Mouse (Mus musculus): ENCODE measurements around the gene Scyl1. TPM values are rescaled to one million over a fixed set of nuclear protein-coding genes. Genes with fewer than 3 reads are reported as not detected.

Gene Scyl1
- polyA plus RNA-seq, 1 experiment from 2014 or later: 65.8 TPM

DNA sequence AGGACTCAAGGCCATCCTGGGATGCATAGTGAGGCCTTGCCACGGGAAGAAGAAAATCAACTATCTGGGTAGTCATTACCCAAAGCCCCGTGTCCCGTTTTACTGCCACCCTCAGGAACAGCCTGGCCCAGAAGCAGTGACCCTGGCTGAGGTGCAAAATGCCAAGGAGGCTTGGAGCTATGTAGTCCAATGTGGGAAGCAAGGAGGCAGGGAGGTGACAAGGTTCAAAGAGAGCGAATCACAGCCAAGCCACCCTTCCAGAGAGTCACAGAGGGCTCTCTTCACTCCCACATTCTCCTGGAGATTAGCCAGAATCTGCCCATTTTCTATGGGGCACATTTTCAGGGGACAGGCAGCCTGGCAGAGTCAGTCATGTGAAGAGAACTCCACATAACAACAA is 3.9 kb downstream of the Scyl1 start:
- Histone ChIP-seq H3K27ac (replicated peaks; ENCODE audit: low read depth, low read length) (no peak overlapping the region), H3K4me1 (ENCODE audit: control insufficient read depth, insufficient read depth, low read length) (peaks cover 10% of the 10 kb centered on the region), H3K27me3 (ENCODE audit: control insufficient read depth, insufficient read depth, low read length) (no peaks in the 10 kb centered on the region), H3K36me3 (ENCODE audit: control insufficient read depth, insufficient read depth, low read length) (peaks cover 23% of the 10 kb centered on the region), H3K9me3 (ENCODE audit: control insufficient read depth, low read length) (no peaks in the 10 kb centered on the region), H3K9ac (ENCODE audit: low read length) (no peak overlapping the region), H3K4me3 (ENCODE audit: low read depth, low read length) (no peak overlapping the region), H3K4me2 (ENCODE audit: low read depth, severe bottlenecking) (no peak overlapping the region)
- 90% methylated on average over 4 of the region's 4 CpGs for WGBS
- DNase-seq (ENCODE audit: low spot score): no peak
- no peak for ATAC-seq (ENCODE audit: insufficient number of reproducible peaks, low FRiP score, low TSS enrichment, low read depth)

GRCm38 (mm10) chr19:5763163-5763562 is 8.1 kb downstream of the Scyl1 start:
- Histone ChIP-seq H3K4me3 (ENCODE audit: low read depth, low read length) (no peak overlapping the region), H3K4me1 (ENCODE audit: control insufficient read depth, insufficient read depth, low read length) (no peaks in the 10 kb centered on the region), H3K27me3 (ENCODE audit: control insufficient read depth, insufficient read depth, low read length) (peaks cover 7% of the 10 kb centered on the region; the same call in 1 of the 2 replicates), H3K4me2 (ENCODE audit: low read depth, severe bottlenecking) (no peak overlapping the region), H3K36me3 (ENCODE audit: control insufficient read depth, insufficient read depth, low read length) (peaks cover 42% of the 10 kb centered on the region), H3K9me3 (ENCODE audit: control insufficient read depth, low read length) (no peaks in the 10 kb centered on the region), H3K27ac (replicated peaks; ENCODE audit: low read depth, low read length) (no peak overlapping the region), H3K9ac (ENCODE audit: low read length) (no peak overlapping the region)
- ATAC-seq (ENCODE audit: insufficient number of reproducible peaks, low FRiP score, low TSS enrichment, low read depth) (no peak), DNase-seq (ENCODE audit: low spot score) (no peak)
- 92% methylated on average over 6 of the region's 6 CpGs for WGBS

- no peak overlapping the region for H3K4me2 ChIP-seq (ENCODE audit: low read depth, severe bottlenecking)
- H3K9ac ChIP-seq (ENCODE audit: low read length): no peak overlapping the region
- H3K4me3 ChIP-seq (ENCODE audit: low read depth, low read length): no peak overlapping the region
- H3K4me1 ChIP-seq (ENCODE audit: control insufficient read depth, insufficient read depth, low read length): peaks cover 11% of the 10 kb centered on the region
- H3K27ac ChIP-seq (replicated peaks; ENCODE audit: low read depth, low read length): no peak overlapping the region
- ATAC-seq (ENCODE audit: insufficient number of reproducible peaks, low FRiP score, low TSS enrichment, low read depth) (no peak), DNase-seq (ENCODE audit: low spot score) (no peak)
- H3K36me3 ChIP-seq (ENCODE audit: control insufficient read depth, insufficient read depth, low read length): peaks cover 30% of the 10 kb centered on the region
- H3K27me3 ChIP-seq (ENCODE audit: control insufficient read depth, insufficient read depth, low read length): peaks cover 28% of the 10 kb centered on the region
- H3K9me3 ChIP-seq (ENCODE audit: control insufficient read depth, low read length): no peaks in the 10 kb centered on the region
- 94% methylated on average over 14 of the region's 14 CpGs for WGBS
Measured at GRCm38 (mm10) chr19:5758878-5759403, 12.3 kb downstream of the Scyl1 start.

DNA sequence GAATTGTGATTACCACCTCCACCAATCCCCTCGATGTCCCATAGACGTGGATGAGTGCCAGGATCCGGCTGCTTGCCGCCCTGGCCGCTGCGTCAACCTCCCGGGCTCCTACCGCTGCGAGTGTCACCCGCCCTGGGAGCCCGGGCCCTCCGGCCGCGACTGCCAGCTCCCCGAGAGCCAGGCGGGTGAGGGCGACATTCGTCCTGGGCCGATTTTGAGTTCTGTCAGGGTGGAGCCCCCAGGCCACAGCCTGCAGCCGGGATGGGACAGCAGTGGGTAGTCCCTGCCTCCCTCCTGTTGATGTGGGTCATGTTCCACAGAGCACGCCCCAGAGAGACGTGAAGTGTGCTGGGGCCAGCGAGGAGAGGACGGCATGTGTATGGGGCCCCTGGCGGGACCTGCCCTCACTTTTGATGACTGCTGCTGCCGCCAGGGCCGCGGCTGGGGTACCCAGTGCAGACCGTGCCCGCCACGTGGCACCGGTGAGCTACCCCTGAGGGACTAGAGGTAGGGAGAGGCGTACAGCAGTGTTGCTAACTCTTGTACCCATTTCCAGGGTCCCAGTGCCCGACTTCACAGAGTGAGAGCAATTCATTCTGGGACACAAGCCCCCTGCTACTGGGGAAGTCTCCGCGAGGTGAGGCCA is 14.1 kb downstream of the Scyl1 start:
- ATAC-seq (ENCODE audit: insufficient number of reproducible peaks, low FRiP score, low TSS enrichment, low read depth): no peak
- H3K9ac ChIP-seq (ENCODE audit: low read length): peak overlapping the region; percentile 55; the same call in 1 of the 2 replicates
- H3K4me3 ChIP-seq (ENCODE audit: low read depth, low read length): peak overlapping the region; percentile 17
- H3K27ac ChIP-seq (replicated peaks; ENCODE audit: low read depth, low read length): no peak overlapping the region
- peaks cover 11% of the 10 kb centered on the region for H3K4me1 ChIP-seq (ENCODE audit: control insufficient read depth, insufficient read depth, low read length)
- 10% methylated on average over 36 of the region's 36 CpGs for WGBS
- peak; percentile 36 for DNase-seq (ENCODE audit: low spot score)
- no peaks in the 10 kb centered on the region for H3K9me3 ChIP-seq (ENCODE audit: control insufficient read depth, low read length)
- peaks cover 32% of the 10 kb centered on the region for H3K27me3 ChIP-seq (ENCODE audit: control insufficient read depth, insufficient read depth, low read length)
- peaks cover 23% of the 10 kb centered on the region for H3K36me3 ChIP-seq (ENCODE audit: control insufficient read depth, insufficient read depth, low read length)
- H3K4me2 ChIP-seq (ENCODE audit: low read depth, severe bottlenecking): peak overlapping the region; percentile 48

DNA sequence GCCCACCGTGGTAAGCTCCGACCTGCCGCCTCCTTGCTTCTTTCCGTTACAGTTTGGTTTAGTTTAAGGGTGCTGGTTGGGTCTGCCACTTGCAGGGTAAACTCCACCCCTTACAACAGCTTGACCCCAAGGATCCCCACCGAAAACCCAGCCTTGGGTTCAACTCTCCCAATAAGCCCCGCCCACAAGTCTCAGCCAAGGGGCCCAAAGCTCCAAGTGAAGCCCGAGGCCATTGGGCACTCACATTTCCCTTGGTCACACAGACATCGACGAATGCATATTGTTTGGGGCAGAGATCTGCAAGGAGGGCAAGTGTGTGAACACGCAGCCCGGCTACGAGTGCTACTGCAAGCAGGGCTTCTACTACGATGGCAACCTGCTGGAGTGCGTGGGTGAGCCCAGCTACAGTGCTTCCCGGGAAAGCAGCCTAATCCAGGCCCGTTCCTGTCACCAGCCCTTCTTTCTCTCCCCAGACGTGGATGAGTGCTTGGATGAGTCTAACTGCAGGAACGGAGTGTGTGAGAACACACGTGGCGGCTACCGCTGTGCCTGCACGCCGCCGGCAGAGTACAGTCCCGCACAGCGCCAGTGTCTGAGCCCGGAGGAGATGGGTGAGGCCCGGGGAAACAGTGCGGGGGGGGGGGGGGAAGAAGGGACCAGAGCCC is 14.8 kb downstream of the Scyl1 start:
- Histone ChIP-seq H3K9ac (ENCODE audit: low read length) (peak overlapping the region; percentile 28; the same call in 1 of the 2 replicates), H3K4me3 (ENCODE audit: low read depth, low read length) (peak overlapping the region; percentile 17), H3K27ac (replicated peaks; ENCODE audit: low read depth, low read length) (no peak overlapping the region), H3K27me3 (ENCODE audit: control insufficient read depth, insufficient read depth, low read length) (peaks cover 36% of the 10 kb centered on the region), H3K4me2 (ENCODE audit: low read depth, severe bottlenecking) (peak overlapping the region; percentile 48), H3K9me3 (ENCODE audit: control insufficient read depth, low read length) (no peaks in the 10 kb centered on the region), H3K36me3 (ENCODE audit: control insufficient read depth, insufficient read depth, low read length) (peaks cover 23% of the 10 kb centered on the region), H3K4me1 (ENCODE audit: control insufficient read depth, insufficient read depth, low read length) (peaks cover 14% of the 10 kb centered on the region)
- DNase-seq (ENCODE audit: low spot score) (peak; percentile 32), ATAC-seq (ENCODE audit: insufficient number of reproducible peaks, low FRiP score, low TSS enrichment, low read depth) (no peak)
- WGBS: 6% methylated on average over 27 of the region's 29 CpGs

GRCm38 (mm10) chr19:5751742-5752141 is 19.5 kb downstream of the Scyl1 start:
- no peaks in the 10 kb centered on the region for H3K9me3 ChIP-seq (ENCODE audit: control insufficient read depth, low read length)
- H3K4me2 ChIP-seq (ENCODE audit: low read depth, severe bottlenecking): peak overlapping the region; percentile 26; the same call in 1 of the 2 replicates
- WGBS: 6% methylated on average over 20 of the region's 20 CpGs
- H3K27me3 ChIP-seq (ENCODE audit: control insufficient read depth, insufficient read depth, low read length): peaks cover 29% of the 10 kb centered on the region
- peak; percentile 50 for DNase-seq (ENCODE audit: low spot score)
- H3K36me3 ChIP-seq (ENCODE audit: control insufficient read depth, insufficient read depth, low read length): no peaks in the 10 kb centered on the region
- H3K27ac ChIP-seq (replicated peaks; ENCODE audit: low read depth, low read length): no peak overlapping the region
- H3K4me1 ChIP-seq (ENCODE audit: control insufficient read depth, insufficient read depth, low read length): peaks cover 16% of the 10 kb centered on the region
- no peak overlapping the region for H3K9ac ChIP-seq (ENCODE audit: low read length)
- ATAC-seq (ENCODE audit: insufficient number of reproducible peaks, low FRiP score, low TSS enrichment, low read depth): no peak
- H3K4me3 ChIP-seq (ENCODE audit: low read depth, low read length): no peak overlapping the region

- DNase-seq (ENCODE audit: low spot score) (peak; percentile 56), ATAC-seq (ENCODE audit: insufficient number of reproducible peaks, low FRiP score, low TSS enrichment, low read depth) (no peak)
- H3K9me3 ChIP-seq (ENCODE audit: control insufficient read depth, low read length): no peaks in the 10 kb centered on the region
- no peak overlapping the region for H3K27ac ChIP-seq (replicated peaks; ENCODE audit: low read depth, low read length)
- H3K36me3 ChIP-seq (ENCODE audit: control insufficient read depth, insufficient read depth, low read length): no peaks in the 10 kb centered on the region
- H3K4me2 ChIP-seq (ENCODE audit: low read depth, severe bottlenecking): peak overlapping the region; percentile 26; the same call in 1 of the 2 replicates
- peaks cover 15% of the 10 kb centered on the region for H3K4me1 ChIP-seq (ENCODE audit: control insufficient read depth, insufficient read depth, low read length)
- WGBS: 5% methylated on average over 22 of the region's 22 CpGs
- no peak overlapping the region for H3K9ac ChIP-seq (ENCODE audit: low read length)
- no peak overlapping the region; the same call in 1 of the 2 replicates for H3K4me3 ChIP-seq (ENCODE audit: low read depth, low read length)
- H3K27me3 ChIP-seq (ENCODE audit: control insufficient read depth, insufficient read depth, low read length): peaks cover 26% of the 10 kb centered on the region
Measured at GRCm38 (mm10) chr19:5750951-5751350, 20.3 kb downstream of the Scyl1 start.

DNA sequence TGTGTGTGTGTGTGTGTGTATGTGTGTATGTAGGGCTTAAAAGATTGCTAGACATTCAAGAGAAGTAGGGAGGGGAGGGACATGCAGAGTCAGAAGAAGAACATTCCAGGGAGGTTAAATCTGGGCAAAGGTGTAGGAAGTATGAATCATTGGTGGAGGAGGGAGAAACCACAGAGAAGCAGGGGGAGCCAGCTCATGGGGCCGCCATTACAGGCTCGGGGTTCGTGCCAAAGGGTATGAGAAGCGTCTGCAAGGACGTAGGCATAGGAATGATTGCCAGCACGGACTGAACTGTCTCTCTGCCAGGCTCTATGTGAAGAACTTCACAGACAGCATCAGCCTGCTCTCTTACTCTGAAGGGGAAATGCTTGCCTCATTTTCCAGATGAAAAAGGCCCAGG is 21.7 kb downstream of the Scyl1 start:
- no peak overlapping the region for H3K4me3 ChIP-seq (ENCODE audit: low read depth, low read length)
- peaks cover 34% of the 10 kb centered on the region for H3K27me3 ChIP-seq (ENCODE audit: control insufficient read depth, insufficient read depth, low read length)
- H3K9me3 ChIP-seq (ENCODE audit: control insufficient read depth, low read length): no peaks in the 10 kb centered on the region
- H3K36me3 ChIP-seq (ENCODE audit: control insufficient read depth, insufficient read depth, low read length): peaks cover 2% of the 10 kb centered on the region; the same call in 1 of the 2 replicates
- ATAC-seq (ENCODE audit: insufficient number of reproducible peaks, low FRiP score, low TSS enrichment, low read depth) (no peak), DNase-seq (ENCODE audit: low spot score) (no peak)
- no peak overlapping the region for H3K27ac ChIP-seq (replicated peaks; ENCODE audit: low read depth, low read length)
- no peak overlapping the region for H3K4me2 ChIP-seq (ENCODE audit: low read depth, severe bottlenecking)
- WGBS: 86% methylated on average over 6 of the region's 6 CpGs
- H3K4me1 ChIP-seq (ENCODE audit: control insufficient read depth, insufficient read depth, low read length): peaks cover 23% of the 10 kb centered on the region
- no peak overlapping the region for H3K9ac ChIP-seq (ENCODE audit: low read length)
